Mouse (Mus musculus) lung, adult 2 months (tissue): ENCODE results near the gene Supv3l1.

ENCODE experiments used
- CTCF ChIP-seq: fragments of 200-500 bp; IDR thresholded peaks from 2 replicates; pipeline ENCODE4 v1.5.1; 2011; ENCODE audit warnings: mild to moderate bottlenecking, low read length, control low read depth; ENCODE audit not compliant: insufficient read depth
- POLR2A ChIP-seq: fragments of 200-500 bp; IDR thresholded peaks from 2 replicates; pipeline ENCODE4 v1.6.1; 2011; ENCODE audit warnings: low read depth, mild to moderate bottlenecking, control low read depth, low read length, borderline replicate concordance; ENCODE audit errors: extremely low read depth

DNA sequence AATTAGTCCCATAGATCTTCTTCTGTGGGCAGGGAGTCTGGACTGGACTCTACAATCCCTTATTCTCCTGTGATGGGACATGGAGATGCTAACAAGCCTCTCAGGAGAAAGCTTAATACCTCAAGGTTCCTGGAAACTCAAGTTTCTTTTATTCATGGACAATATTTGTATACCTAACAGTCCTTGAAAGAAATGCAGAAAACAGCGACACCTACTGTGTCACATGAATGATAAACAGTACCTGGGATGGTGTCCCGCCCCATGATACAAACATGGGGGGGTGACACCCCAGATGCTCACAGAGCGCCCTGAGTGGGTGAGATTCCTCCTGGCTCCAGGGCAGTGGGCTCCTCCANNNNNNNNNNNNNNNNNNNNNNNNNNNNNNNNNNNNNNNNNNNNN, 66.5 kb downstream of the Supv3l1 start:
- TF ChIP-seq CTCF (no peak), POLR2A (no peak)
